Mouse (Mus musculus) small intestine, adult 2 months (tissue): ENCODE results near the gene Trank1.

Experiments used
- CTCF ChIP-seq: fragments of 200-500 bp; IDR thresholded peaks from 2 replicates; pipeline ENCODE4 v1.5.1; 2012; ENCODE audit warnings: low read depth, mild to moderate bottlenecking, control low read depth, inconsistent platforms, low read length, moderate library complexity, mixed read lengths; ENCODE audit not compliant: insufficient replicate concordance, insufficient read length; ENCODE audit errors: extremely low read depth
- POLR2A ChIP-seq: fragments of 200-500 bp; IDR thresholded peaks from 2 replicates; pipeline ENCODE4 v1.6.1; 2012; ENCODE audit warnings: low read depth, mild to moderate bottlenecking, control low read depth, inconsistent platforms, low read length, moderate library complexity

- TF ChIP-seq CTCF, result no peak
- no peak for TF ChIP-seq POLR2A
Measured at GRCm38 (mm10) chr9:111275156-111275555, 36.4 kb upstream of the Trank1 start.
